Mouse (Mus musculus) lung, adult 2 months (tissue): ENCODE results near the gene Bri3bp.

ENCODE experiments used
- CTCF ChIP-seq: fragments of 200-500 bp; IDR thresholded peaks from 2 replicates; pipeline ENCODE4 v1.5.1; 2011; ENCODE audit warnings: mild to moderate bottlenecking, low read length, control low read depth; ENCODE audit not compliant: insufficient read depth
- POLR2A ChIP-seq: fragments of 200-500 bp; IDR thresholded peaks from 2 replicates; pipeline ENCODE4 v1.6.1; 2011; ENCODE audit warnings: low read depth, mild to moderate bottlenecking, control low read depth, low read length, borderline replicate concordance; ENCODE audit errors: extremely low read depth

- TF ChIP-seq CTCF (no peak), POLR2A (no peak)
Observed at GRCm38 (mm10) chr5:125448631-125449030, 7.3 kb downstream of the Bri3bp start.
